Comparison of ENCODE assay signal across 8 mouse cellular contexts in the genomic region with DNA sequence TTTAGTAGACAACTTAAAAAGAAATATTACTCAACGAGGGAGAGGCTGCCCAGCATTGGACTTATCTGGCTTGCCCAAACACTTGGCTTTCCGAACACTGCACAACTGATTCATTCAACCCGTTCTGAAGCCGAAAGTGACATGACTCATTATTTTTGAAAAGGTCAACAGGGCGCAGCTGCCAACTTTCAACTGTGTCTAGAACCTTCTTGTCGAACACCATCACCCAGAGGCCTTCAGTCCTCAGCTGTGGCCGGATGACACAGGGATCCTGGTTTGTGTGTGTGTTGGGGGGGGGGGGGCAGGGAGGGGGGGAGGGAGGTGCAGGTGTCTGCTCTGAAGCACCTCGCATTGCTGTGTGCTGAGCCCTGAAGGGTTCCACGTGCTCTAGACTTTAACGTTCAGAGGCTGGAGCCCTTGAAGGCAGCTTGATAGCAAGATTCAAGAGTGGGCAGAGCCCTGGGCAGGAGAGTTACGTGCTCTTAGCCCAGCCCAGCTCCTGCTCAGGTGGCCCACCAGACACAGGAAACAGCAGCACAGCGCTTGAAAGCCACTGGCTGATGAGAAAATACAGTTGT.
DNase-seq lines count a peak whose midpoint lies in the region; ATAC-seq lines count a peak whose summit lies in the region.

No protein-coding gene starts in this region.

- peaks cover 25% of the 10 kb centered on the region for H3K4me1 ChIP-seq in heart, embryonic 11.5 days (ENCODE audit: control insufficient read depth, insufficient read depth, low read length)

- no peaks in the 10 kb centered on the region for H3K9me3 ChIP-seq in heart, embryonic 11.5 days (replicated peaks; ENCODE audit: control insufficient read depth, low read length)

- DNase-seq in 416B (ENCODE audit: low read depth) (peak; percentile 93), NIH3T3 (ENCODE audit: low read depth) (peak; percentile 88)
- peak; percentile 84 for DNase-seq in lung, postnatal 36 days
- DNase-seq in testis, postnatal 10 days (ENCODE audit: low spot score) = no peak
- no peak for DNase-seq in cerebellum, adult 8-10 months
- DNase-seq in ovary, postnatal 36 days (ENCODE audit: low spot score) = no peak
- no peak for DNase-seq in left cerebral cortex, postnatal 36 days (ENCODE audit: low spot score in 2 of 2)

- 62% methylated on average over 12 of the region's 12 CpGs for WGBS in heart, embryonic 11.5 days (ENCODE audit: insufficient replicate concordance)

- no peaks in the 10 kb centered on the region for H3K27me3 ChIP-seq in heart, embryonic 11.5 days (ENCODE audit: control insufficient read depth, insufficient read depth, low read length)

- no peak overlapping the region for H3K4me3 ChIP-seq in heart, embryonic 11.5 days (ENCODE audit: low read depth, low read length)

- no peak for ATAC-seq in heart, embryonic 11.5 days (replicated peaks; ENCODE audit: insufficient number of reproducible peaks, low FRiP score, low TSS enrichment)

- intact Hi-C loops in left cerebral cortex, postnatal 36 days (cut with DNase I) = no loop called here

- H3K36me3 ChIP-seq in heart, embryonic 11.5 days (ENCODE audit: control insufficient read depth, insufficient read depth, low read length) = no peaks in the 10 kb centered on the region

- no peak overlapping the region for H3K9ac ChIP-seq in heart, embryonic 11.5 days (ENCODE audit: low read depth, low read length)

- H3K4me2 ChIP-seq in heart, embryonic 11.5 days = no peak overlapping the region

- H3K27ac ChIP-seq in heart, embryonic 11.5 days (ENCODE audit: low read depth, low read length) = 0 out of 2 replicates have a peak overlapping the region, but pooled peaks have one; percentile 2

Comparison
In these comparisons a context has a peak if more than half of its experiments do, and no peak if none do; other contexts are left out.
1. DNase-seq: peak in 416B (single experiment), NIH3T3 (single experiment) and lung, postnatal 36 days (single experiment); none in testis, postnatal 10 days (single experiment), cerebellum, adult 8-10 months (single experiment), ovary, postnatal 36 days (single experiment) and left cerebral cortex, postnatal 36 days (0 of 2).